Mouse (Mus musculus) heart, adult 11 months (tissue): ENCODE measurements around the gene Gchfr.
A peak's percentile ranks its signal among the peaks of the same experiment; 100 is the strongest.

Source experiments
- DNase-seq: peaks from one replicate; pipeline ENCODE4 v3.0.0; 2022

Gene Gchfr

GRCm38 (mm10) chr2:119174866-119175265, 7.3 kb downstream of the Gchfr start:
- DNase-seq, result no peak

GRCm38 (mm10) chr2:119175614-119176013, 8.0 kb downstream of the Gchfr start:
- no peak for DNase-seq

DNA sequence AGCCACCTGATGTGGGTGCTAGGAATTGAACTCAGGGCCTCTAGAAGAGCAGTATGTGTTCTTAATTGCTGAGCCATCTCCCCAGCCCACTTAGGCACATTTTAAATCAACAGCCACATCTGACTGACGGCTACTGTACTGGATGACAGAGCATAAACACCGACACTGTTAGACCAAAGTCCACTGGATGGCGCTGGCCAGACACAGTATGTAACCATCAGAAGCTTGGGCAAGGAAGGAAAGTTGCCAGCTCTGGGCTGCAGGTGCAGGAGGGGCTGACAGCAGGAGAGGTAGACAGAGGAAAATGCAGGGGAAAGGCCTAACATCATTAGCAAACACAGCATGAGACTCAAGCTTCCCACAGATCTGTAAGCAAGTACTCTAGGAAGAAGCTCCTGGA, 9.2 kb downstream of the Gchfr start:
- DNase-seq, result no peak

- no peak for DNase-seq
Observed at GRCm38 (mm10) chr2:119177384-119177939, 9.9 kb downstream of the Gchfr start.

GRCm38 (mm10) chr2:119182914-119183313, 15.3 kb downstream of the Gchfr start:
- DNase-seq, result peak; percentile 79

GRCm38 (mm10) chr2:119189029-119189710, 21.6 kb downstream of the Gchfr start:
- DNase-seq, result peak; percentile 96

DNA sequence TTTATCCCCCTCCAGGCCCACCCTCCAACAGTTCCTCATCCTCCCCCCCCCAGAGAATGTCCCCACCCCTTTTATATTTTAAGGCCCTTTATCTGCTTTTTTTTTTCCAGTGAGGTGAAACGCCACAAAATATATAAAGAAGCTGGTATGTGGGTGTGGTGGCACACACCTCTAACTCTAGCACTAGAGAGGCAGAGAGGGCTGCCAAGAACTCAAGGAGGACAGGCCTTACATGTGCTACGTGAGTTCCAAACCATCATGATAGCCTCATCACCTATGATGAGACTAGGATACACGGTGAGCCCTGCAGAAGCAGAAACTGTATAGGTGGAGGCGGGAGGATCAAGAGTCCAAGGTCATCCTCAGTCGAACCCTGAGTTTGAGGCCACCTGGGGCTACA, 23.4 kb downstream of the Gchfr start:
- DNase-seq, result no peak

GRCm38 (mm10) chr2:119194140-119194539, 26.6 kb downstream of the Gchfr start:
- no peak for DNase-seq

- DNase-seq, result no peak
Observed at GRCm38 (mm10) chr2:119196316-119197108, 28.9 kb downstream of the Gchfr start.

- no peak for DNase-seq
Observed at GRCm38 (mm10) chr2:119197493-119197892, 29.9 kb downstream of the Gchfr start.

DNA sequence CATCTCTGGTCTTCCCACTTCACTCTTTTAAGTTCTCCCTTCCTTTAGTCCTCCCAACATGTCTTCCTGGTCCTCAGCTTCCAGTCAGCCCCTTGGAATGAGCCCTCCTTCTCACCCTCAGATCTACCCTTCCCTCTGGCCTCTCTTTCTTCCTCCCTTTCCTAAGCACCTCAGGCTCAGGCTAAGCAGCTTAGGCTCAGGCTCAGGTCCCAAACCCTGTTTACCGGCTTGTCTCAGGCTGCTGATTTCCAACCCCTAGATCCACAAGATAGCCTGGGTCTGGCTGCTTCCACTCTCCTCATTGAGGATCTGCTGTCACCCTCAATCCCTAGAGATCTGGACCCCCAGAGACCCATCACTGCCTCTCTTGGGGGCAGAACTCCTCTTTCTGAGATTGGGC, 30.5 kb downstream of the Gchfr start:
- DNase-seq, result peak; percentile 81

DNA sequence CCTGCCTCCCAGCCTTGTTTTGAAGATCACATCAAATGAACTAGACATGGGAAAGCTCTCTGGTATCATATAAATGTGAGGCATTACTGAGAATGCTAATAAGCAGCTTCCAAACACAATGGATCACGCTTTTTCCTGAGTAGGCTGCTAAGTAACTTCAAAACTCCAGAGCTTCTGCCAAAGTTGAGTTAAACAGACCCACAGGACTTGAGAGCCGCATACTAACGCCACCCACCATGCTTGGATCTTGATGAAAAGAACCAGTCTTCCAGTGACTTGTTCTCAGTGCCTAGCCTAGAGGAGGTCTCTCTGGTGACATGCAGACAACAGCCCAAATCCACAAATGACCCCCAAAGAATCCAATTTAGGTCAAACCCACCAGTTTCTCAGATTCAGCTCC, 31.4 kb downstream of the Gchfr start:
- DNase-seq, result no peak

- DNase-seq, result peak; percentile 94
Observed at GRCm38 (mm10) chr2:119202914-119203453, 35.4 kb downstream of the Gchfr start.

GRCm38 (mm10) chr2:119203871-119204460, 36.4 kb downstream of the Gchfr start:
- peak; percentile 94 for DNase-seq

DNA sequence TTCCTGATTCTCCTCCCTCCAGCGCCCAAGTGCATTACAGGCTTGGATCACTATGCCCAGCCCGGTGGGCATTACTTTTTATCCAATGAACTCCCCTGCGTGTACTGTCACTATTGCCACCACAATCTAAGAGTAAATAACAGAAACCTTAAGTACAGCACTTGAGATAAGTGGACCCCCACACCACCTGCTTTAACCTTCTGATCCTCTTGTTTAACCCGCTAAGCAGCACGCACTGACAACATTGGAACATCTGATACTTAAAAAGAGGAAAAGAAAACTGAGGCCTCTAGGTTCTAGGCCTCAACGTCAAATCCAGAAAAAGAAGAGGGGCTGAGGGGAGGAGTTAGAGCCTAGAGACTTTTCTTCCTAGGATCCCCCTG, 40.4 kb downstream of the Gchfr start:
- no peak for DNase-seq

DNA sequence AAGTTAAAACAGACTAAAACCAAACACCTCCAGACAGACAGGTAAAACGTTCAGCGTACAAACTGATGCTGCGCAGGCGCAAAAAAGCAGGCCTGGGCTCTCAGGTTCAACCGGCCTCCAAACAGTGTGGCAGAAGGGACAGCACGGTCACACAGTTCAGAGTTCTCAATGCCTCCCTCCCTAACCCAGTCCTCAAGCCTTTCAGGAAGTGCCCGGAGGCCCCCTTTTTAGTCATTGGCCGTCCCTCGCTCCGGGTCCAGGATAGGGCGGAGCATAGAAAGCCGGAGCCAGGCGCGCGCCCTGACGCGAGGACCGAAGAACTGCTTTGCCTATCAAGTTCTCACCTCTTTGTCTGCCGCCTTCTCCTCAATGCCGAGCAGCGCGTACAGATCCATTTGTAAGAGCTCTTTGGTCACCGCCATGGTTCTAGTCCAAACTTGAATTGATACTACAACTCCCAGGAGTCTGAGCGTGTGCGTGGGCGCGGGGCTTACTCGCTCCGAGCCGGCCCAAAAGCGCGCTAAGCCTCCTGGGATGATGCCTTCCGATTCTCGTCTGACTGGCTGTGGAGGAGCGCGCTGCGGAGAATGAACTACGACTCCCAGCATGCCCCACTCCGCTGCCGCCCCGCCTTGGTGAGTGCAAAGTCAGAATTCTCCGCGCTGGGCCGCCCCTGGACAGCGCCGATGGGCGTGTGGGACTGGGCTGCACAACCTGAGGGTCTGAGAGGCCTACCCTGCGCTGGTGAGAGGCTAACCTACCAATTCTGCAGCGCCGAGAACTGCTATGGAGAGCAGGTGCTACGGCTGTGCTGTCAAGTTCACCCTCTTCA, 41.0 kb downstream of the Gchfr start, which contains the start of the genes Zfyve19 and Dnajc17:
Gene Zfyve19 (plus strand): TSS at position 274 of the 832 bp plus-strand sequence.
Gene Dnajc17 (minus strand): TSS at position 452 of the 832 bp plus-strand sequence.
- DNase-seq, result peak; percentile 100

GRCm38 (mm10) chr2:119209176-119209507, 41.6 kb downstream of the Gchfr start:
- DNase-seq, result no peak
